Mouse (Mus musculus) kidney, adult 2 months (tissue): ENCODE data around the gene Fbxl8. TPM values are rescaled to one million over a fixed set of nuclear protein-coding genes. Genes with fewer than 3 reads are reported as not detected.
A peak's percentile ranks its signal among the peaks of the same experiment; 100 is the strongest.

ENCODE experiments used
- DNase-seq: peaks from one replicate; pipeline ENCODE4 v3.0.0; 2021
- H3K27ac ChIP-seq: fragments of 200-500 bp; 2 replicates; pipeline ENCODE4 v1.5.1; 2012; ENCODE audit warnings: low read depth, low read length, control low read depth, inconsistent platforms; ENCODE audit not compliant: insufficient read depth
- H3K27me3 ChIP-seq: fragments of 200-500 bp; replicated peaks from 2 replicates; pipeline ENCODE4 v1.6.1; 2012; ENCODE audit warnings: mild to moderate bottlenecking, moderate library complexity, low read length, inconsistent platforms; ENCODE audit not compliant: control insufficient read depth, insufficient read depth
- H3K36me3 ChIP-seq: fragments of 200-500 bp; 2 replicates; pipeline ENCODE4 v1.6.1; 2012; ENCODE audit warnings: mild to moderate bottlenecking, moderate library complexity, low read length, inconsistent platforms; ENCODE audit not compliant: control insufficient read depth, insufficient read depth
- H3K4me1 ChIP-seq: fragments of 200-500 bp; 2 replicates; pipeline ENCODE4 v1.6.1; 2011; ENCODE audit warnings: low read length; ENCODE audit not compliant: control insufficient read depth, insufficient read depth
- H3K4me3 ChIP-seq: fragments of 200-500 bp; 2 replicates; pipeline ENCODE4 v1.5.1; 2011; ENCODE audit warnings: mild to moderate bottlenecking, low read depth, low read length, control low read depth; ENCODE audit not compliant: insufficient read depth
- CTCF ChIP-seq: fragments of 200-500 bp; conservative IDR thresholded peaks from 2 replicates; pipeline ENCODE4 v1.5.1; 2011; ENCODE audit warnings: low read depth, mild to moderate bottlenecking, control low read depth, low read length, moderate library complexity, mixed read lengths; ENCODE audit not compliant: insufficient read depth, insufficient read length
- POLR2A ChIP-seq: fragments of 200-500 bp; IDR thresholded peaks from one replicate; pipeline ENCODE4 v1.6.1; 2011; ENCODE audit warnings: low read depth, low read length, control low read depth
- WGBS: fragments of 180-500 bp; shearing (Covaris S2); methylation state at CpG from one replicate; pipeline ENCODE4 v1.1.7; 2018; 5-methylcytosine and 5-hydroxymethylcytosine counted together
- polyA plus RNA-seq: library from polyadenylated mRNA; depleted of rRNA; stranded (reverse); fragments of >200 nt; gene quantifications from 2 replicates; pipeline ENCODE4 v1.2.3, GENCODE M21; 2012

Gene Fbxl8
- polyA plus RNA-seq, 1 experiment, result 6.9 TPM

DNA sequence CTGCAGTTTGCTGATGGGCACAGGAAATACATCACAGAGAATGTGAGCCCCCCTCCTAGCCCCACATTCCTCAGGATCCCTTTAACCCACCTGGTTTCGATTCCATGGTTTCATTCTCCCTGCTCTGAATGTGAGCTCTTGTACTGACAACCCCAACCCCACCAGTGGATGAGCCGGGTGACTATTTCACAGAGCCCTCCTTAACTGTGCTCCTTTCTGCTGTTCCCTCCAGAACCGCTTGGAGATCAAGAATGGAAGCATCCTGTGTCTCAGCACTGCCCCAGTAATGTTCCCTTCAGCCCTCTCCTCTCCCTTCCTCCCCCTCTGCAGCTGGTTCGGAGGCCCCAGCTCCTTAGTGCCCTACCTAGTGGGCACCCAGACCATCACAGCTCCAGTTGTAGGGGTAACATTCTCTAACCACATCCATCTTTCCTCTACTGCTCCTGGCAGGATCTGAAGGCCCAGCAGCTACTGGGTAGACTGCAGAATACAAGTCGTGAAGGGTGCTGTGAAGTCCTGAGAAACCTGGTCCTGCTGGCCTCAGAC, 41.8 kb downstream of the Fbxl8 start:
- TF ChIP-seq CTCF, result no peak
- TF ChIP-seq POLR2A, result no peak
- H3K27me3 ChIP-seq, result no peaks in the 10 kb centered on the region
- peaks cover 9% of the 10 kb centered on the region; the same call in 1 of the 2 replicates for H3K4me1 ChIP-seq
- H3K36me3 ChIP-seq, result no peaks in the 10 kb centered on the region; the same call in 1 of the 2 replicates
- peak overlapping the region; percentile 66 for H3K4me3 ChIP-seq
- no peak overlapping the region for H3K27ac ChIP-seq
- no peak for DNase-seq
- WGBS, result 24% methylated on average over 5 of the region's 5 CpGs

DNA sequence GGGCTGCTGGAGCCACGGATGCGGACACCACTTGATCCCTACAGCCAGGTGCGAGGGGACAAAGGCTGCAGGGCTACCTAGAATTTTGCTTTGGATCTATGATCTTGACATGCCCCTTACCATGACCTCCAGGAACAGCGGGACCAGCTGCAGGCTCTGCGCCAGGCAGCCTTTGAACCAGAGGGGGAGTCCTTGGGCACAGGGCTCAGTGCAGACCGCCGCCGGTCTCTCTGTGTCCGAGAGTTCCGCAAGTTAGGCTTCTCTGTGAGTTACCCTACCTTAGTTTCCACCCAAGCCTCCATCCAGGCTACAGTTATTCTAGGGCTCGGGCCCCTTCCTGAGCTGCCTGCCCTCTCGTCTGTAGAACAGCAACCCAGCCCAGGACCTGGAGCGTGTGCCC, 43.2 kb downstream of the Fbxl8 start:
- 82% methylated on average over 13 of the region's 13 CpGs for WGBS
- no peak for TF ChIP-seq POLR2A
- no peak for TF ChIP-seq CTCF
- H3K36me3 ChIP-seq, result no peaks in the 10 kb centered on the region

DNA sequence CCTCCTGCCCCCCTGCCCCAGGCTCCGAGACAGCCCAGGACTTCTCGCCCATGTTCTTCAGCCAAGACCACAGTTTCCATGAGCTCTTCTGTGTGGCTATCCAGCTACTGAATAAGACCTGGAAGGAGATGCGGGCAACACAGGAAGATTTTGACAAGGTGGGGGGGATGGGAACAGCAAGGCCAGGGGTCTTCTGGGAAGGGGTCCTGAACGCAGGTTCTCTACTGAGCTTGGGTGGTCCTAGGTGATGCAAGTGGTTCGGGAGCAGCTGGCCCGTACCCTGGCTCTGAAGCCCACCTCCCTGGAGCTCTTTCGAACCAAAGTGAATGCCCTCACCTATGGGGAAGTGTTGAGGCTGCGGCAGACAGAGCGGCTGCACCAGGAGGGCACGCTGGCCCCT, 44.0 kb downstream of the Fbxl8 start:
- Histone ChIP-seq H3K27me3 (no peaks in the 10 kb centered on the region), H3K27ac (no peak overlapping the region), H3K4me1 (peaks cover 9% of the 10 kb centered on the region; the same call in 1 of the 2 replicates), H3K4me3 (no peak overlapping the region), H3K36me3 (no peaks in the 10 kb centered on the region)
- TF ChIP-seq POLR2A (no peak), CTCF (no peak)
- WGBS, result 95% methylated on average over 10 of the region's 10 CpGs
- no peak for DNase-seq

More for the DNA sequence above, 43.2 kb downstream of the Fbxl8 start:
- no peak for DNase-seq
- peaks cover 9% of the 10 kb centered on the region; the same call in 1 of the 2 replicates for H3K4me1 ChIP-seq
- H3K4me3 ChIP-seq, result no peak overlapping the region
- no peaks in the 10 kb centered on the region for H3K27me3 ChIP-seq
- no peak overlapping the region for H3K27ac ChIP-seq

DNA sequence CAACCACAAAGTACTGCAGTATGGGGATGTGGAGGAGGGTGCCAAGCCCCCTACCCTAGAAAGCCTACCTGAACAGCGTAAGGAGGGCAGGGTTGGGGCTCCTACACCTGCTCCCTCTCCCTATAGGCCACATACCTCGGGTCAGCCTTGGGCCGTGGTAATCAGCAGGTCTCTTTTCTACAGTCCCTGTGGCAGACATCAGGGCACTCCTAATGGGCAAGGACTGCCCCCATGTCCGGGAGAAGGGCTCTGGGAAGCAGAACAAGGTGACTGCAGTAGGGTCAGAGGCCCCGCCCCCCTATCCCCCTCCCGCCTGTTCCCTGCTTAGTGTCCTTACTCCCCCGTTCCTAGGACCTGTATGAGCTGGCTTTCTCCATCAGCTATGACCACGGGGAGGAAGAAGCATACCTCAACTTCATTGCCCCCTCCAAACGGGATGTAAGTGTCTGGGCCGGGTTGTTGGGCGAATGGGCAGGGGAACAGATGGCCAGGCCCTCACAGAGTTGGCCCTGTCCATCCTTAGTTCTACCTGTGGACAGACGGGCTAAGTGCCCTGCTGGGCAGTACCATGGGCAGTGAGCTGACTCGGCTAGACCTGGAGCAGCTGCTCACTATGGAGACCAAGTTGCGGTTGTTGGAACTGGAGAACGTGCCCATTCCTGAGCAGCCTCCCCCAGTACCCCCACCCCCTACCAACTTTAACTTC, 44.8 kb downstream of the Fbxl8 start:
- H3K4me1 ChIP-seq, result peaks cover 9% of the 10 kb centered on the region; the same call in 1 of the 2 replicates
- no peaks in the 10 kb centered on the region for H3K36me3 ChIP-seq
- H3K27ac ChIP-seq, result no peak overlapping the region
- WGBS, result 75% methylated on average over 15 of the region's 15 CpGs
- H3K27me3 ChIP-seq, result no peaks in the 10 kb centered on the region
- no peak for TF ChIP-seq CTCF
- TF ChIP-seq POLR2A, result no peak
- no peak overlapping the region for H3K4me3 ChIP-seq
- no peak for DNase-seq

DNA sequence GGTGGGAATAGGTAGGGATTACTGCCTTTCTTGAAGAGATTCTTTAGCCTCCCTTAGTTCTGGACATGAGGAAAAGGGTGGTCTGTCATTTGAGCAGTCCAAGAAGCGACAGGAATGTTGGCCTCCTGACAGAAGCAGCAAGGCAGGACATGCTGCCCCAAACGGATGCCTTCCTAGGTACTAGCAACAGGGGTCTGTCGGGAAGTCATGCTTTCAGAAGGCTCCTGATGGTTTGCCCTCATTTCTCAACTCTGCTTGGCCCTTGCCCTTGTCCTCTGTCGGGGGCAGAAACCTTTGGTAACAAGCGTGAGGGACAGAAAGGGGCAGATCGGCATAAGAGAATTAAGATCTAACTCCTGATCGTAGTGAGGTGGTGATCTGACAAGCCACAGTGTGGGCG, 45.7 kb downstream of the Fbxl8 start:
- 74% methylated on average over 8 of the region's 8 CpGs for WGBS
- H3K36me3 ChIP-seq, result no peaks in the 10 kb centered on the region
- no peak for TF ChIP-seq CTCF
- no peak for TF ChIP-seq POLR2A
- no peak overlapping the region for H3K4me3 ChIP-seq
- no peak overlapping the region for H3K27ac ChIP-seq
- no peaks in the 10 kb centered on the region for H3K27me3 ChIP-seq
- H3K4me1 ChIP-seq, result peaks cover 9% of the 10 kb centered on the region; the same call in 1 of the 2 replicates
- DNase-seq, result no peak

DNA sequence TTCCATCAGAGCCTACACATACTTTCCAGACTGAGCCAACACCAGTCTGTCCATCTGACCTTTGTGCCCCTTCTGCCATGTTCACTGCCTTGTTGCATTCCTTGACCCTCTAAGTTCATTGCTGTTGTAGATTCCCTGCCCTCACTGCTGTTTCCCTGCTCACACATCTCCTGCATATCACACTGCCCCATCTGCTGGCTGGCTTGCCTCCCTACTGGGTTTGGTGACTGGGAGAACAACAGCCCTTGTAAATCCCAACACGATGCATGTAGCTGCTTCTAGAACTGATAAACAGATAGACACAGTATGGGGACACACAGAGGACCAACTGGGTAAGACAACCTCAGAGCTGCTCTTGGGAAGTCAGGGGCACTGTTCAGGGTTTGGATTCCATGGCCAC, 47.3 kb downstream of the Fbxl8 start:
- 85% methylated on average over 1 of the region's 1 CpGs for WGBS
- TF ChIP-seq CTCF (no peak), POLR2A (no peak)

DNA sequence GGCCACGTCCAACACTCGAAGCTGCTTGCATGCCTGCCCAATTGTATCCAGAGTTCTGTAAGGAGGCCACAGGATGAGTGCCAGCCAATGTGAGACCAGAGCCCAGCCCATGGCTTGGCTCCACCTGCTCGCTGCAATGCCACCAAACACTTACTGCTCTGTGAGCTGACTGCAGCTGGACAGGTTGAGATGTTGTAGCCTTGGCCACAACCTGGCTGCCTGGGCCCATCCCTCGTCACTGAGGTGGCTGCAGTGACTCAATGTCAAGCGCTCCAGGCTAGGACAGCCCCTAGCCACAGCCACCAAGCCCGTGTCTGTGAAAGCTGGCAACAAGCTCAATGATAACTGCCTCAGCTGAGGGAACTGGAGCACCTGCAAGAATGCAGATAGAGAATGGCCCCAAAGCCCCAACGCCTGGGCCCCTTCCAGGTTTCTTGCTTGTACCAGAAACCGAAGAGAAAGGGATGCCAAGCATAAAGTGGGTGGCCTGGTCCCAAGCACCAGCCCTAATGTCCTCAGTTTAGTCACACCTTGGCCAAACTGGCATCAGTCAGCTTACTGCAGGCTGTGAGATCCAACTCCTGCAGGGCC, 48.5 kb downstream of the Fbxl8 start:
- TF ChIP-seq CTCF, result no peak
- TF ChIP-seq POLR2A, result no peak
- WGBS, result 91% methylated on average over 8 of the region's 8 CpGs
- Histone ChIP-seq H3K27me3 (no peaks in the 10 kb centered on the region), H3K36me3 (no peaks in the 10 kb centered on the region), H3K27ac (no peak overlapping the region), H3K4me1 (no peaks in the 10 kb centered on the region), H3K4me3 (no peak overlapping the region)
- no peak for DNase-seq

More for the DNA sequence above, 47.3 kb downstream of the Fbxl8 start:
- no peak overlapping the region for H3K4me3 ChIP-seq
- no peaks in the 10 kb centered on the region for H3K27me3 ChIP-seq
- H3K36me3 ChIP-seq, result no peaks in the 10 kb centered on the region
- no peak for DNase-seq
- 0 out of 2 replicates have a peak, but pooled peaks cover 2% of the 10 kb centered on the region for H3K4me1 ChIP-seq
- no peak overlapping the region for H3K27ac ChIP-seq
